Mouse (Mus musculus) hindbrain, embryonic 14.5 days (tissue): ENCODE results near the gene Dgka. TPM values are rescaled to one million over a fixed set of nuclear protein-coding genes. Genes with fewer than 3 reads are reported as not detected.

Experiments
- ATAC-seq: fragments of 200-750 bp; cut with Nextera tagmentation; 2 replicates; pipeline ENCODE4 v1.8.0; 2017; ENCODE audit warnings: moderate number of reproducible peaks, mild to moderate bottlenecking, moderate TSS enrichment, moderate library complexity; ENCODE audit not compliant: low FRiP score
- DNase-seq: peaks from one replicate; pipeline ENCODE4 v3.0.0-alpha.2; 2015; ENCODE audit warnings: low spot score
- H3K27ac ChIP-seq: fragments of 300-500 bp; sonication (generic); 2 replicates; pipeline ENCODE4 v1.5.1; 2014; ENCODE audit warnings: mild to moderate bottlenecking, moderate library complexity
- H3K27me3 ChIP-seq: fragments of 300-500 bp; sonication (generic); 2 replicates; pipeline ENCODE4 v1.6.1; 2014; ENCODE audit warnings: mild to moderate bottlenecking, low read length, mixed read lengths; ENCODE audit not compliant: control insufficient read depth, insufficient read depth
- H3K36me3 ChIP-seq: fragments of 300-500 bp; sonication (generic); replicated peaks from 2 replicates; pipeline ENCODE4 v1.6.1; 2014; ENCODE audit not compliant: control insufficient read depth, insufficient read depth
- H3K4me1 ChIP-seq: fragments of 300-500 bp; sonication (generic); replicated peaks from 2 replicates; pipeline ENCODE4 v1.6.1; 2014; ENCODE audit warnings: antibody characterized with exemption, low read length, mixed read lengths; ENCODE audit not compliant: control insufficient read depth, insufficient read depth
- H3K4me2 ChIP-seq: fragments of 300-500 bp; sonication (generic); replicated peaks from 2 replicates; pipeline ENCODE4 v1.6.1; 2014; ENCODE audit warnings: mild to moderate bottlenecking, moderate library complexity
- H3K4me3 ChIP-seq: fragments of 300-500 bp; sonication (generic); replicated peaks from 2 replicates; pipeline ENCODE4 v1.5.1; 2014; ENCODE audit warnings: mild to moderate bottlenecking, low read length
- H3K9ac ChIP-seq: fragments of 300-500 bp; sonication (generic); 2 replicates; pipeline ENCODE4 v1.6.1; 2014
- H3K9me3 ChIP-seq: fragments of 300-500 bp; sonication (generic); 2 replicates; pipeline ENCODE4 v1.6.1; 2016; ENCODE audit warnings: low read length; ENCODE audit not compliant: control insufficient read depth
- WGBS: fragments of 180-500 bp; shearing (Covaris S2); extraction: QIAGEN DNeasy Blood & Tissue Kit; methylation state at CpG from one replicate; pipeline ENCODE4 v1.1.7; 2014; 5-methylcytosine and 5-hydroxymethylcytosine counted together
- polyA plus RNA-seq: library from polyadenylated mRNA; unstranded; fragments of >200 nt; fragmentation: Nextera tagmentation; extraction: Ambion mirVana; gene quantifications from 2 replicates; pipeline ENCODE4 v1.2.1, GENCODE M21; 2014

The Dgka gene
- polyA plus RNA-seq, result 6.9 and 7.7 TPM in 2 replicates

- peak within 1 kb of the TSS; percentile 83 for H3K9ac ChIP-seq
- no peak within 1 kb of the TSS for H3K27ac ChIP-seq
- 24% methylated on average over 18 of the region's 18 CpGs for WGBS
- peak within 1 kb of the TSS; percentile 97 for H3K4me2 ChIP-seq
- H3K36me3 ChIP-seq, result no peaks in the 10 kb centered on the region
- ATAC-seq (no peak), DNase-seq (peak; percentile 34)
- peaks cover 38% of the 10 kb centered on the region for H3K27me3 ChIP-seq
- H3K9me3 ChIP-seq, result no peaks in the 10 kb centered on the region
- H3K4me1 ChIP-seq, result peaks cover 30% of the 10 kb centered on the region
- H3K4me3 ChIP-seq, result peak within 1 kb of the TSS; percentile 70
Observed at GRCm38 (mm10) chr10:128744680-128745601, at the start of gene Dgka. TSS of gene Dgka (minus strand) at chr10:128744855.

DNA sequence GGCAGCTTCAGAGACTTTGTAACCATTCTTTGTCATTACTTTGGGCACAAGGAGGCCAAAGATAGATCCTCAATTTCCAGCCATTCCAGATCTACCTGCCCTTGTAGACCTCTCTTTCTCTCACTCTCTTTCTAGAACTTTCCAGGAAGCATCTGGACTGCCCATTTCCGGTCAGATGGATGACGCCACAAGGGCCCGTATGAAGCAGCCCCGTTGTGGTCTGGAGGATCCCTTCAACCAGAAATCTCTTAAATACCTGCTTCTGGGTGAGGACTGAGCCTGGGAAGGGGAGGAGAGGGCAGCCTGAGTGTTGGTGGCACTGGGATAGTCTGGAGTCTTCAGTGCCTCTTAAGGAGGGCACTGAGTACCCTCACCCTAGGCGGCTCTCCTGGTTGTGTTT, 49.7 kb upstream of the Dgka start:
- H3K27me3 ChIP-seq, result no peaks in the 10 kb centered on the region
- H3K4me3 ChIP-seq, result no peak overlapping the region
- no peaks in the 10 kb centered on the region; the same call in 1 of the 2 replicates for H3K36me3 ChIP-seq
- H3K9me3 ChIP-seq, result no peaks in the 10 kb centered on the region
- WGBS, result 94% methylated on average over 5 of the region's 5 CpGs
- no peaks in the 10 kb centered on the region for H3K4me1 ChIP-seq
- no peak overlapping the region for H3K27ac ChIP-seq
- H3K4me2 ChIP-seq, result no peak overlapping the region
- ATAC-seq, result no peak
- no peak for DNase-seq
- H3K9ac ChIP-seq, result no peak overlapping the region

DNA sequence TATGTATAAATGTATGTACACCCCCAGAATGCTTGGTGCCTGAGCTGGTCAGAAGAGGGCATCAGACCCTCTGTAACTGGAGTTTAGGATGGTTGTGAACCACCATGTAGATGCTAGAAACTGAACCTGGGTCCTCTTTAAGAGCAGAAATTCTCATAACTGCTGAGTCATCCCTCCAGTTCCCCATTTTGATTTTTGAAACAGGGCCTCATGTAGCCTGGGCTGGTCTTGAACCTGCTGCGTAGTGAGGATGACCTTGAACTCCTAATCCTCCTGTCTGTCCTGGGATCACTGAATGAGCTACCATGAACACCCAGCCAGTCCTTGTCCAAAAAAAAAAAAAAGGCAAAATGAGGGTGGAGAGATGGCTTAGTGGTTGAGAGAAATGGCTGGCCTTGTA, 48.6 kb upstream of the Dgka start:
- Histone ChIP-seq H3K4me1 (no peaks in the 10 kb centered on the region), H3K36me3 (no peaks in the 10 kb centered on the region), H3K27me3 (no peaks in the 10 kb centered on the region), H3K4me3 (no peak overlapping the region), H3K27ac (no peak overlapping the region), H3K4me2 (no peak overlapping the region), H3K9ac (no peak overlapping the region), H3K9me3 (no peaks in the 10 kb centered on the region)
- ATAC-seq (no peak), DNase-seq (no peak)
- WGBS, result 81% methylated on average over 1 of the region's 1 CpGs

DNA sequence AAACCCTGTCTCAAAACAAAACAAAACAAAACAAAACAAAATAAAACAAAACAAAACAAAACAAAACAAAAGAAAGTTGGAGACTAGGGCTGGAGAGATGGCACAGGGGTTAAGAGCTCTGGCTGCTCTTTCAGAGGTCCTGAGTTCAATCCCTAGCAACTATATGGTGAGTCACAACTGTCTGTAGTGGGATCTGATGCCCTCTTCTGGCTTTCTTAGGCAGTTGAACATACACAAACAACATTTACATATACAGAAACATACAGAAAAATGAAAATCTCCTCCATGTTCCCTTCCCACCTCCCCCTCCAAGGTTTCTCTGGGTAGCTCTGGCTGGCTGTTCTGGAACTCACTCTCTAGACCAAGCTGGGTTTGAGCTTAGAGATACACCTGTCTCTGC, 47.4 kb upstream of the Dgka start:
- H3K27me3 ChIP-seq, result no peaks in the 10 kb centered on the region
- H3K9me3 ChIP-seq, result no peaks in the 10 kb centered on the region
- no peak overlapping the region for H3K4me3 ChIP-seq
- ATAC-seq, result no peak
- H3K27ac ChIP-seq, result no peak overlapping the region
- no peak overlapping the region for H3K9ac ChIP-seq
- H3K36me3 ChIP-seq, result no peaks in the 10 kb centered on the region
- DNase-seq, result no peak
- no peaks in the 10 kb centered on the region for H3K4me1 ChIP-seq
- H3K4me2 ChIP-seq, result no peak overlapping the region

GRCm38 (mm10) chr10:128790398-128791124, 45.9 kb upstream of the Dgka start, which contains the start of gene Mmp19:
TSS of gene Mmp19 (plus strand) at chr10:128790910.
- Histone ChIP-seq H3K36me3 (no peaks in the 10 kb centered on the region), H3K27ac (no peak within 1 kb of the TSS), H3K4me3 (no peak within 1 kb of the TSS), H3K9ac (no peak within 1 kb of the TSS), H3K9me3 (no peaks in the 10 kb centered on the region), H3K27me3 (no peaks in the 10 kb centered on the region), H3K4me1 (no peaks in the 10 kb centered on the region), H3K4me2 (no peak within 1 kb of the TSS)
- WGBS, result 67% methylated on average over 7 of the region's 7 CpGs
- DNase-seq, result no peak
- no peak for ATAC-seq

GRCm38 (mm10) chr10:128780200-128780599, 35.5 kb upstream of the Dgka start:
- H3K4me2 ChIP-seq, result no peak overlapping the region
- no peak overlapping the region for H3K9ac ChIP-seq
- no peak overlapping the region for H3K4me3 ChIP-seq
- WGBS, result 100% methylated on average over 1 of the region's 1 CpGs
- peaks cover 17% of the 10 kb centered on the region for H3K9me3 ChIP-seq
- H3K27me3 ChIP-seq, result no peaks in the 10 kb centered on the region
- H3K4me1 ChIP-seq, result no peaks in the 10 kb centered on the region
- ATAC-seq, result no peak
- no peak for DNase-seq
- no peaks in the 10 kb centered on the region for H3K36me3 ChIP-seq
- H3K27ac ChIP-seq, result no peak overlapping the region

DNA sequence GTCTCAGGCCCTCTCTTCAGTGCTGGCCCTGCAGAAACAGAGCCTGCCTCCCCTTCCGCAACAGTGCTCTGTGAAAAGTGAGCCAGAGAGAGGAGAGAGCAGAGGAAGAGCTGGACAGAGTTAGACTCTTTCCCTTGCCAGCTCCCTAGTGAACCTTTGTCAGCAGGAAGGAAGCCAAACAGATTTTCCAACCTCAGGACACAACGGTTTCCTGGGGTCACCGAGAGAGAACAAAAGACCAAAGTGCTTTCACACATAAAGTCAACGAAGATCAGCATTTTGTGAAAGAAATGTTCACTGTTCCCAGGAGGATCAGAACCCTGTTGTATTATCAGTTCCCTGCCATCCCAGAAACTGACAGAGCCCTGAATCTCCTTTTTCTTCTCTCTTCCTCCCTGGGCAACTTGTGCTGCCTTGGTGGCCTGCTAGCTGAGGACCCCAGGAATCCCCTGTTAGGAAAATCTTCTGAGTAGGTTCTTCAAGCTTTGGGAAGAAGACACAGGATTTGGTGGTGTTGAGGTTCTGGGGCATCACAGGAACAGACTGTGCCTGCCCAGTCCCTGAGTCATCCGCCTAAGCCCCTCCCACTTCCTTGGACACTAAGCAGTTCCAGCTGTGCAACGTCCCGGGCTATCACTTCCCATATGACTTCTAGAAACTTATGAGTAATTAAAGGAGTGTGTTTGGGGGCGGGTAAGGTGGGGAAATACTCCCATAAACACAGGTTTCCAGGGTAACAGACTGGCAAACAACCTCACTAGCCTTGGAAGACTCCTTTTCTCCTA, 34.5 kb upstream of the Dgka start:
- H3K36me3 ChIP-seq, result no peaks in the 10 kb centered on the region
- H3K9me3 ChIP-seq, result peaks cover 10% of the 10 kb centered on the region
- H3K4me1 ChIP-seq, result no peaks in the 10 kb centered on the region
- H3K4me3 ChIP-seq, result no peak overlapping the region
- H3K27me3 ChIP-seq, result no peaks in the 10 kb centered on the region
- H3K4me2 ChIP-seq, result no peak overlapping the region
- no peak overlapping the region for H3K9ac ChIP-seq
- H3K27ac ChIP-seq, result peak overlapping the region; percentile 38; the same call in 1 of the 2 replicates
- ATAC-seq (no peak), DNase-seq (no peak)
- 38% methylated on average over 8 of the region's 8 CpGs for WGBS

DNA sequence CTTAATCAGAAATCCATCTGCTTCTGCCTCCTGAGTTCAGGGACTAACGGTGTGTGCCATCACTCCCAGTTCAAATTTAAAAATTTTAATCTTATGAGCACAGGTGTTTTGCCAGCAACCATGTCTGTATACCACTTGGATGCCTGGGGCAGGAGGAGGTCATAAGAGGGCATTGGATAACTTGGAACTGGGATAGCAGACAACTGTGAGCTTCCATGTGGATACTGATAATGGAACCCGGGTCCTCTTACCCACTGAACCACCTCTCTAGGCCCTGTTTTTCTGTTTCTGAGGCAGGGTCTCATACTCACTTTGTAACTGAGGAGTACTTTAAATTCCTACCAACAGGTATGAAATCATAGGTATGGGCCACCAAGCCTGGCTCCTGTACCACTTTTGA, 33.8 kb upstream of the Dgka start:
- Histone ChIP-seq H3K9ac (no peak overlapping the region), H3K36me3 (no peaks in the 10 kb centered on the region), H3K4me1 (no peaks in the 10 kb centered on the region), H3K27me3 (no peaks in the 10 kb centered on the region), H3K27ac (no peak overlapping the region), H3K4me2 (no peak overlapping the region), H3K9me3 (peaks cover 3% of the 10 kb centered on the region; the same call in 1 of the 2 replicates), H3K4me3 (no peak overlapping the region)
- DNase-seq (no peak), ATAC-seq (no peak)
- 90% methylated on average over 2 of the region's 2 CpGs for WGBS

- Histone ChIP-seq H3K9me3 (no peaks in the 10 kb centered on the region), H3K4me1 (no peaks in the 10 kb centered on the region), H3K9ac (no peak overlapping the region), H3K36me3 (no peaks in the 10 kb centered on the region), H3K4me3 (no peak overlapping the region), H3K27ac (no peak overlapping the region), H3K4me2 (no peak overlapping the region), H3K27me3 (no peaks in the 10 kb centered on the region)
- DNase-seq (no peak), ATAC-seq (no peak)
- 36% methylated on average over 5 of the region's 5 CpGs for WGBS
Observed at GRCm38 (mm10) chr10:128773685-128774084, 29.0 kb upstream of the Dgka start.
